Mouse (Mus musculus) liver, embryonic 11.5 days (tissue): ENCODE data around the gene Slc12a7. TPM values are rescaled to one million over a fixed set of nuclear protein-coding genes. Genes with fewer than 3 reads are reported as not detected.

Experiments
- ATAC-seq: fragments of 200-750 bp; cut with Nextera tagmentation; replicated peaks from 2 replicates; pipeline ENCODE4 v1.8.0; 2017; ENCODE audit warnings: moderate number of reproducible peaks, mild to moderate bottlenecking, moderate TSS enrichment, moderate library complexity; ENCODE audit not compliant: low FRiP score
- DNase-seq: peaks from one replicate; pipeline ENCODE4 v3.0.0-alpha.2; 2017; ENCODE audit warnings: low spot score
- H3K27ac ChIP-seq: fragments of 300-500 bp; sonication (generic); 2 replicates; pipeline ENCODE4 v1.5.1; 2014; ENCODE audit warnings: mild to moderate bottlenecking, low read depth, low read length, control low read depth
- H3K27me3 ChIP-seq: fragments of 300-500 bp; sonication (generic); replicated peaks from 2 replicates; pipeline ENCODE4 v1.6.1; 2014; ENCODE audit warnings: low read length, mixed read lengths; ENCODE audit not compliant: control insufficient read depth, insufficient read depth
- H3K36me3 ChIP-seq: fragments of 300-500 bp; sonication (generic); 2 replicates; pipeline ENCODE4 v1.6.1; 2014; ENCODE audit warnings: mild to moderate bottlenecking, low read length, moderate library complexity, mixed read lengths; ENCODE audit not compliant: control insufficient read depth, insufficient read depth
- H3K4me1 ChIP-seq: fragments of 300-500 bp; sonication (generic); replicated peaks from 2 replicates; pipeline ENCODE4 v1.6.1; 2014; ENCODE audit warnings: low read length, mixed read lengths; ENCODE audit not compliant: control insufficient read depth, insufficient read depth
- H3K4me2 ChIP-seq: fragments of 300-500 bp; sonication (generic); 2 replicates; pipeline ENCODE4 v1.6.1; 2014; ENCODE audit warnings: mild to moderate bottlenecking, control low read depth, moderate library complexity
- H3K4me3 ChIP-seq: fragments of 300-500 bp; sonication (generic); 2 replicates; pipeline ENCODE4 v1.5.1; 2014; ENCODE audit warnings: low read depth, low read length, control low read depth
- H3K9ac ChIP-seq: fragments of 300-500 bp; sonication (generic); 2 replicates; pipeline ENCODE4 v1.6.1; 2014; ENCODE audit warnings: low read depth, low read length, control low read depth
- H3K9me3 ChIP-seq: fragments of 300-500 bp; sonication (generic); 2 replicates; pipeline ENCODE4 v1.6.1; 2016; ENCODE audit warnings: low read length, inconsistent platforms, mixed read lengths; ENCODE audit not compliant: control insufficient read depth
- WGBS: fragments of 180-500 bp; shearing (Covaris S2); extraction: QIAGEN DNeasy Blood & Tissue Kit; methylation state at CpG from one replicate; pipeline ENCODE4 v1.1.7; 2014; 5-methylcytosine and 5-hydroxymethylcytosine counted together
- polyA plus RNA-seq: library from polyadenylated mRNA; unstranded; fragments of >200 nt; fragmentation: Nextera tagmentation; extraction: Ambion mirVana; gene quantifications from 2 replicates; pipeline ENCODE4 v1.2.1, GENCODE M21; 2014

Slc12a7 gene
- polyA plus RNA-seq, 1 experiment from 2014 or later = 20.4 TPM

DNA sequence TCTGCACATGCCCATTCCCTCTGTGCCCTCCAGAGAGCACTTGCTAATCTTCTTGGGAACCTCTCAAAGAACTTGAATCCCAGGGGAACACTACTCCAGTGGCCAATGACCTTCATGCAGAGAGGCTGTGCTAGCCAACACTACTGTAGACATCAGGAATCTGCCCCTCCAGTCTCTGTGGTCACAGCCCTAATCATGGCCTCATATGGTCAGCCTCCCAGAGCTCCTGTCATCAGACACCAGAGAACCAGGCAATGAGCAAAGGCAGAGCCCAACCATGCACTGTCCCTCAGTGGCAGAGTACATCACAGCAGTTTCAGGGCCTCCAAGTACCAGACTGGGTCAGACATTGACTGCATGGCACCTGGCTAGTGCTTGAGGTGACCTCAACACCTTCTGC, 109.8 kb downstream of the Slc12a7 start:
- H3K9ac ChIP-seq = no peak overlapping the region
- H3K27ac ChIP-seq = no peak overlapping the region
- no peak for ATAC-seq

DNA sequence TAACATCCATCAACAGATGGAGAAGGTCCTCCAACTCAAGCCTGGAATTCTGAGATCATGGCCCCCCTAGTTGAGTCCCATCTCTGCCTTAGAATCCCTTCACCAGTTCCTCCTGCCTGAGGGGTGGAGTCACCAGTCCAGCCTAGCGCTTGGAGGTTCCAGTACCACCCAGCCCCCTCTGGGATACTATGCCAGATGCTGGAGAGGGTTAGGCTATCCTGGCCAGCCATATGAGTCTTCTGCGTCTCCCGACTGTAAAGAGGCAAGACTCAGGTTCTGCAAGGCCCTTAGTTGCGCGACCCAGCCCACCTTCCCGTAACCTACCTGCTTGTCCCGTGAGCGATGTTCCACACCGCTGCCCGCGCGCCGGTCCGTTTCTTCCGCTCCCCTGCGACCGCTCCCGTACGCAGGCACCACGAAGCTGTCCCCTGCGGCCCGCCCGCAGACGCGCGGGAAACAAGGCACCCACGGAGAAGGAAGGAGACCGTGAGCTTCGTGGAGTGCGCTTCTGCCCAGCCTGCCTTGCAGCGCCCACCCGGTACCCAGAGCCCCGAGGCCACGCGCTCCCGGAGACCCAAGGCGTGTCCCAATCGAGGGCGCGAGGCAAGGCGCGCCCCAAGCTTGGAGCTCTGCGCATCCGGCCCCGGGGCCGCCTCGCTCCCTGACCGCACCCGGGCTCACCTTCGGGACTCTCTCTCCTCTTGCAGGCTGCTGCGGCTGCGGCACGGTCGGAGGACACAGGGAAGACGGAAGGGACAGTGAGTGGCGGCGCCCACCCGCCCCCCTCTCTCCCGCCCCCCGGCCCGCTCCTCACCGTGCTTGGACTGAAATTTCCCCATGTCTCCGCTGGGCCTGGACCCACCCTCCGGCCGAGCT, 113.9 kb downstream of the Slc12a7 start:
- 1% methylated on average over 63 of the region's 65 CpGs for WGBS

More for the DNA sequence above, 109.8 kb downstream of the Slc12a7 start:
- H3K9me3 ChIP-seq = no peaks in the 10 kb centered on the region
- no peaks in the 10 kb centered on the region for H3K4me1 ChIP-seq
- H3K27me3 ChIP-seq = peaks cover 32% of the 10 kb centered on the region
- no peaks in the 10 kb centered on the region for H3K36me3 ChIP-seq
- no peak for DNase-seq
- no peak overlapping the region for H3K4me3 ChIP-seq
- H3K4me2 ChIP-seq = no peak overlapping the region

DNA sequence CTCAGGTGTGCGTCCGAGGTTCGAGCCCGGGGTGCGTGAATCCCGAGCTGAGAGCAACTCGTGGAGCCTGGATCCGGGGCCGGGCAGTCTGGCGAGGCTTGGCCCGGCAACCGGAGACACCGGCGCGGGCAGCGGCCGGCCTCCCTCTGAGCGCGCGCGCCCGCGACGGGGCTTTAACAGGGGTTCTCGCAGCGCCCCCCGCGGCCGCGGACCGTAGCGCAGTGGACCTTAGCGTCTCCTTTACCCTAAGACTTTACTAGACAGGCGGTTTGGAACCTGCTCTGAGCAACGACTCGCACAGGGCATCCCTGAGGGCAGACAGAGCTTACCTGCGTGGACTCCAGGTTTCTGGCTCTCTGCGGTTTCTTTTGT, 114.6 kb downstream of the Slc12a7 start, which contains the start of gene Nkd2:
Gene Nkd2, minus strand, starts transcription at position 167 of the 372 bp plus-strand sequence.
- no peaks in the 10 kb centered on the region for H3K4me1 ChIP-seq
- H3K9ac ChIP-seq = no peak within 1 kb of the TSS
- H3K27me3 ChIP-seq = peaks cover 38% of the 10 kb centered on the region
- ATAC-seq = peak; percentile 56
- peak within 1 kb of the TSS; percentile 78 for H3K4me2 ChIP-seq
- under 1% methylated on average over 38 of the region's 38 CpGs for WGBS
- H3K4me3 ChIP-seq = peak within 1 kb of the TSS; percentile 55
- peak; percentile 76 for DNase-seq
- no peak within 1 kb of the TSS for H3K27ac ChIP-seq
- H3K36me3 ChIP-seq = no peaks in the 10 kb centered on the region
- H3K9me3 ChIP-seq = no peaks in the 10 kb centered on the region

More for the DNA sequence above, 113.9 kb downstream of the Slc12a7 start:
- ATAC-seq (0 out of 2 replicates have a peak, but pooled peaks have one; percentile 18), DNase-seq (no peak)
- no peaks in the 10 kb centered on the region for H3K36me3 ChIP-seq
- H3K4me2 ChIP-seq = peak overlapping the region; percentile 78
- no peak overlapping the region for H3K27ac ChIP-seq
- H3K4me1 ChIP-seq = no peaks in the 10 kb centered on the region
- no peak overlapping the region for H3K9ac ChIP-seq
- H3K9me3 ChIP-seq = no peaks in the 10 kb centered on the region
- H3K27me3 ChIP-seq = peaks cover 38% of the 10 kb centered on the region
- H3K4me3 ChIP-seq = peak overlapping the region; percentile 55

Other genes with a start within 250 kb of the Slc12a7 start
- gene Slc6a3, start 196.3 kb upstream of the Slc12a7 start, polyA plus RNA-seq = 0.70 and 1.2 TPM in 2 replicates
- gene Clptm1l, start 129.1 kb upstream of the Slc12a7 start, polyA plus RNA-seq = 157 and 167 TPM in 2 replicates
- gene Tert, start 106.2 kb upstream of the Slc12a7 start, polyA plus RNA-seq = 2.2 and 2.9 TPM in 2 replicates
- not detected in 2 replicates for gene Slc6a18, start 55.1 kb upstream of the Slc12a7 start, polyA plus RNA-seq
- 0.47 and 0.84 TPM in 2 replicates for gene Slc6a19, start 28.2 kb upstream of the Slc12a7 start, polyA plus RNA-seq
- gene Nkd2, start 114.5 kb downstream of the Slc12a7 start, polyA plus RNA-seq = 0.81 and 1.4 TPM in 2 replicates
- 60.4 and 61.5 TPM in 2 replicates for gene Trip13, start 204.7 kb downstream of the Slc12a7 start, polyA plus RNA-seq
- gene Brd9, start 204.7 kb downstream of the Slc12a7 start, polyA plus RNA-seq = 32.4 and 33.5 TPM in 2 replicates
- not detected in 2 replicates for gene Zdhhc11, start 230.8 kb downstream of the Slc12a7 start, polyA plus RNA-seq